Mouse (Mus musculus) liver, postnatal 0 days (tissue): ENCODE results near the gene Uba7.

Source experiments
- CTCF ChIP-seq: sonication (generic); IDR thresholded peaks from 2 replicates; pipeline ENCODE4 v1.5.1; 2016; ENCODE audit warnings: antibody characterized with exemption, low read depth
- EP300 ChIP-seq: IDR thresholded peaks from 2 replicates; pipeline ENCODE4 v1.6.1; 2016; ENCODE audit warnings: antibody characterized with exemption, low read depth, mild to moderate bottlenecking

GRCm38 (mm10) chr9:107961351-107961762, 13.9 kb upstream of the Uba7 start:
- TF ChIP-seq CTCF (no peak), EP300 (no peak)
